Mouse (Mus musculus) erythroblast, embryonic 14.5 days (primary cell): Measurements from ENCODE around the gene Washc4.

Experiments used
- GATA1 ChIP-seq: IDR thresholded peaks from 2 replicates; pipeline ENCODE4 v1.6.1; 2012; ENCODE audit warnings: low read length, inconsistent platforms, mixed read lengths
- TAL1 ChIP-seq: IDR thresholded peaks from 3 replicates; pipeline ENCODE4 v1.6.1; 2012; ENCODE audit warnings: low read length, inconsistent platforms, mixed read lengths

- TF ChIP-seq TAL1 (no peak), GATA1 (no peak)
Measured at GRCm38 (mm10) chr10:83536436-83536835, 7.1 kb upstream of the Washc4 start.
